Mouse (Mus musculus) myocyte (in vitro differentiated cells): ENCODE data around the gene Rnf4. TPM values are rescaled to one million over a fixed set of nuclear protein-coding genes. Genes with fewer than 3 reads are reported as not detected.

Source experiments
- H3K27me3 ChIP-seq: one replicate; pipeline ENCODE4 v1.6.1; 2011; ENCODE audit not compliant: control insufficient read depth, insufficient read depth, insufficient read length
- H3K36me3 ChIP-seq: one replicate; pipeline ENCODE4 v1.6.1; 2011; ENCODE audit not compliant: control insufficient read depth, insufficient read depth
- H3K4me2 ChIP-seq: one replicate; pipeline ENCODE4 v1.6.1; 2011; ENCODE audit warnings: low read depth, control low read depth
- H3K4me3 ChIP-seq: one replicate; pipeline ENCODE4 v1.5.1; 2011; ENCODE audit warnings: mild to moderate bottlenecking, control low read depth, moderate library complexity
- H3K79me2 ChIP-seq: one replicate; pipeline ENCODE4 v1.6.1; 2011; ENCODE audit not compliant: control insufficient read depth, insufficient read depth
- H3ac ChIP-seq: one replicate; pipeline ENCODE4 v1.6.1; 2011; ENCODE audit not compliant: control insufficient read depth, insufficient read length
- CEBPB ChIP-seq: IDR thresholded peaks from 2 replicates; pipeline ENCODE4 v1.6.1; 2011; ENCODE audit warnings: mild to moderate bottlenecking, moderate library complexity; ENCODE audit not compliant: poor library complexity, insufficient read depth, severe bottlenecking
- E2F4 ChIP-seq: IDR thresholded peaks from one replicate; pipeline ENCODE4 v1.6.1; 2011; ENCODE audit warnings: mild to moderate bottlenecking, control low read depth, moderate library complexity; ENCODE audit not compliant: insufficient read depth
- MAX ChIP-seq: IDR thresholded peaks from one replicate; pipeline ENCODE4 v1.6.1; 2011; ENCODE audit warnings: low read depth, mild to moderate bottlenecking, control low read depth
- MYOD1 ChIP-seq, 3 experiments: IDR thresholded peaks; one replicate each; pipeline ENCODE4 v1.6.1; 2011; ENCODE audit warnings: control low read depth in 2 of 3, low read depth in 2 of 3, mild to moderate bottlenecking in 2 of 3, moderate library complexity in 1 of 3; ENCODE audit not compliant: insufficient read length in 2 of 3, control insufficient read depth in 1 of 3
- MYOG ChIP-seq, 3 experiments: IDR thresholded peaks; one replicate each; pipeline ENCODE4 v1.6.1; 2011; ENCODE audit warnings: control low read depth in 2 of 3, low read depth in 2 of 3, mild to moderate bottlenecking in 2 of 3; ENCODE audit not compliant: insufficient read length in 2 of 3, control insufficient read depth in 1 of 3, insufficient read depth in 1 of 3
- POLR2A ChIP-seq: IDR thresholded peaks from one replicate; pipeline ENCODE4 v1.6.1; 2011; ENCODE audit warnings: low read depth, mild to moderate bottlenecking, control low read depth, moderate library complexity; ENCODE audit not compliant: insufficient read length
- POLR2AphosphoS2 ChIP-seq: IDR thresholded peaks from one replicate; pipeline ENCODE4 v1.6.1; 2011; ENCODE audit warnings: low read depth, control low read depth; ENCODE audit not compliant: insufficient read length
- REST ChIP-seq: IDR thresholded peaks from one replicate; pipeline ENCODE4 v1.6.1; 2011; ENCODE audit warnings: mild to moderate bottlenecking, control low read depth, moderate library complexity; ENCODE audit not compliant: insufficient read depth, insufficient read length
- SRF ChIP-seq: IDR thresholded peaks from one replicate; pipeline ENCODE4 v1.6.1; 2011; ENCODE audit warnings: low read depth; ENCODE audit not compliant: control insufficient read depth, insufficient read length
- TCF12 ChIP-seq: IDR thresholded peaks from one replicate; pipeline ENCODE4 v1.6.1; 2011; ENCODE audit warnings: mild to moderate bottlenecking, control low read depth; ENCODE audit not compliant: poor library complexity, insufficient read depth, severe bottlenecking
- TCF3 ChIP-seq: IDR thresholded peaks from one replicate; pipeline ENCODE4 v1.6.1; 2011; ENCODE audit warnings: low read depth, control low read depth; ENCODE audit not compliant: insufficient read length
- USF1 ChIP-seq: IDR thresholded peaks from one replicate; pipeline ENCODE4 v1.6.1; 2011; ENCODE audit warnings: low read depth, mild to moderate bottlenecking, control low read depth, moderate library complexity
- polyA plus RNA-seq: library from polyadenylated mRNA; unstranded; fragments of >200 nt; fragmentation: generic; extraction: Trizol; gene quantifications from one replicate; pipeline ENCODE4 v1.2.1, GENCODE M21; 2012; ENCODE audit warnings: missing spikeins

Gene Rnf4
- polyA plus RNA-seq: 78.2 TPM

GRCm38 (mm10) chr5:34336097-34336774 is at the start of gene Rnf4:
Gene Rnf4, plus strand, starts transcription at chr5:34336289.
- H3K36me3 ChIP-seq: no peaks in the 10 kb centered on the region
- H3K79me2 ChIP-seq: peaks cover 48% of the 10 kb centered on the region
- H3ac ChIP-seq: peak within 1 kb of the TSS; percentile 82
- TF ChIP-seq TCF12 (no peak), POLR2A (peak; percentile 88), SRF (no peak), POLR2AphosphoS2 (peak; percentile 91), REST (peak; percentile 56), MYOD1 (IDR thresholded peaks at IDR 0.05; ENCODE audit: control insufficient read depth in 1 of 3, insufficient read length in 2 of 3, low read depth in 2 of 3) (no peak), TCF3 (no peak)
- H3K4me2 ChIP-seq: peak within 1 kb of the TSS; percentile 92
- H3K27me3 ChIP-seq: no peaks in the 10 kb centered on the region
- peak within 1 kb of the TSS; percentile 97 for H3K4me3 ChIP-seq

GRCm38 (mm10) chr5:34286516-34286915 is 49.6 kb upstream of the Rnf4 start:
- no peak overlapping the region for H3ac ChIP-seq
- no peaks in the 10 kb centered on the region for H3K79me2 ChIP-seq
- no peak overlapping the region for H3K4me3 ChIP-seq
- no peaks in the 10 kb centered on the region for H3K36me3 ChIP-seq
- H3K4me2 ChIP-seq: no peak overlapping the region
- peaks cover 70% of the 10 kb centered on the region for H3K27me3 ChIP-seq
- no peak for TF ChIP-seq TCF3
- no peak for TF ChIP-seq SRF
- TF ChIP-seq MAX: no peak
- no peak for TF ChIP-seq E2F4
- no peak for TF ChIP-seq POLR2A
- no peak for TF ChIP-seq CEBPB
- no peak for TF ChIP-seq REST
- no peak for TF ChIP-seq MYOG (IDR thresholded peaks at IDR 0.05; ENCODE audit: control insufficient read depth in 1 of 3, insufficient read depth in 1 of 3, insufficient read length in 2 of 3, low read depth in 2 of 3)
- no peak for TF ChIP-seq USF1
- no peak for TF ChIP-seq MYOD1 (IDR thresholded peaks at IDR 0.05; ENCODE audit: control insufficient read depth in 1 of 3, insufficient read length in 2 of 3, low read depth in 2 of 3)
- no peak for TF ChIP-seq POLR2AphosphoS2
- no peak for TF ChIP-seq TCF12

GRCm38 (mm10) chr5:34287001-34287837 is 48.9 kb upstream of the Rnf4 start:
- no peaks in the 10 kb centered on the region for H3K79me2 ChIP-seq
- no peak overlapping the region for H3ac ChIP-seq
- no peak overlapping the region for H3K4me3 ChIP-seq
- H3K4me2 ChIP-seq: peak overlapping the region; percentile 5
- no peaks in the 10 kb centered on the region for H3K36me3 ChIP-seq
- peaks cover 70% of the 10 kb centered on the region for H3K27me3 ChIP-seq
- TF ChIP-seq SRF (no peak), REST (no peak), MYOD1 (IDR thresholded peaks at IDR 0.05; ENCODE audit: control insufficient read depth in 1 of 3, insufficient read length in 2 of 3, low read depth in 2 of 3) (no peak), USF1 (no peak), POLR2AphosphoS2 (no peak), TCF12 (no peak), TCF3 (no peak), CEBPB (no peak), POLR2A (no peak), E2F4 (no peak)

- no peak for TF ChIP-seq REST
- no peak for TF ChIP-seq MYOD1 (IDR thresholded peaks at IDR 0.05; ENCODE audit: control insufficient read depth in 1 of 3, insufficient read length in 2 of 3, low read depth in 2 of 3)
- TF ChIP-seq MYOG (IDR thresholded peaks at IDR 0.05; ENCODE audit: control insufficient read depth in 1 of 3, insufficient read depth in 1 of 3, insufficient read length in 2 of 3, low read depth in 2 of 3): no peak
- no peak for TF ChIP-seq POLR2A
- Histone ChIP-seq H3K27me3 (peaks cover 70% of the 10 kb centered on the region), H3K36me3 (no peaks in the 10 kb centered on the region), H3ac (no peak overlapping the region), H3K4me2 (no peak overlapping the region), H3K4me3 (no peak overlapping the region), H3K79me2 (no peaks in the 10 kb centered on the region)
These were observed 48.3 kb upstream of the Rnf4 start for GRCm38 (mm10) chr5:34287838-34288145.

GRCm38 (mm10) chr5:34288154-34288716 is 47.9 kb upstream of the Rnf4 start, which contains the start of the genes Zfyve28 and Cfap99:
Gene Zfyve28, minus strand, starts transcription at chr5:34288449.
Gene Cfap99, plus strand, starts transcription at chr5:34288600.
- Histone ChIP-seq H3ac (no peak within 1 kb of the TSS), H3K27me3 (peaks cover 66% of the 10 kb centered on the region), H3K36me3 (no peaks in the 10 kb centered on the region), H3K4me3 (no peak within 1 kb of the TSS), H3K79me2 (no peaks in the 10 kb centered on the region), H3K4me2 (peak within 1 kb of the TSS; percentile 5)
- TF ChIP-seq TCF3 (no peak), SRF (no peak), E2F4 (no peak), POLR2AphosphoS2 (no peak), MYOG (IDR thresholded peaks at IDR 0.05; ENCODE audit: control insufficient read depth in 1 of 3, insufficient read depth in 1 of 3, insufficient read length in 2 of 3, low read depth in 2 of 3) (peak in 1 of 3 experiments; percentile 10)
